Mouse (Mus musculus) kidney, adult 2 months (tissue): ENCODE data around the gene Cap1.

Source experiments
- CTCF ChIP-seq: fragments of 200-500 bp; conservative IDR thresholded peaks from 2 replicates; pipeline ENCODE4 v1.5.1; 2011; ENCODE audit warnings: low read depth, mild to moderate bottlenecking, control low read depth, low read length, moderate library complexity, mixed read lengths; ENCODE audit not compliant: insufficient read depth, insufficient read length
- POLR2A ChIP-seq: fragments of 200-500 bp; IDR thresholded peaks from one replicate; pipeline ENCODE4 v1.6.1; 2011; ENCODE audit warnings: low read depth, low read length, control low read depth

DNA sequence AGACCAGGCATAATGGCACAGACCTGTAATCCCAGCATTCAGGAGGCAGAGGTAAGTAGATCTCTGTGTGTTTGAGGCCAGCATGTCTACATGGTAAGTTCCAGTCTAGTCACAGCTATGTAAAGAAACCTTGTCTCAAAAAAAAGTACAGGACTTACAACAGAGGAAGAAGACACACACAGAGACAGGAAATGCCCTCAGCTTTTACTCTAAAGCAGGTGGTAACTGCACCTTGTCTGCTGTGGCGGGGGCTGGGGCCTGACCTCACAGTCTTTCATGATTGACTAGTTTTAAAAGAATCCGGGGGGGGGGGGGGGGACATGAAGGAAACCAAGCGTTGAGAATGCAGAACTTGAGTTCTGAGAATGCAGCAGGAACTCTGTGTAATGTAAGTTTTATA is 48.0 kb upstream of the Cap1 start:
- no peak for TF ChIP-seq CTCF
- TF ChIP-seq POLR2A = no peak
